Mouse (Mus musculus) intestine, postnatal 0 days (tissue): Measurements from ENCODE around the gene Farsb. TPM values are rescaled to one million over a fixed set of nuclear protein-coding genes. Genes with fewer than 3 reads are reported as not detected.

Experiments used
- ATAC-seq: fragments of 200-750 bp; cut with Nextera tagmentation; 2 replicates; pipeline ENCODE4 v1.8.0; 2017; ENCODE audit warnings: mild to moderate bottlenecking, moderate TSS enrichment, moderate library complexity
- H3K27ac ChIP-seq: fragments of 300-500 bp; sonication (generic); 2 replicates; pipeline ENCODE4 v1.5.1; 2014; ENCODE audit warnings: mild to moderate bottlenecking, low read depth, low read length, moderate library complexity
- H3K27me3 ChIP-seq: fragments of 300-500 bp; sonication (generic); replicated peaks from 2 replicates; pipeline ENCODE4 v1.6.1; 2014; ENCODE audit warnings: low read length, mixed read lengths; ENCODE audit not compliant: control insufficient read depth, insufficient read depth
- H3K36me3 ChIP-seq: fragments of 300-500 bp; sonication (generic); 2 replicates; pipeline ENCODE4 v1.6.1; 2014; ENCODE audit warnings: mild to moderate bottlenecking, moderate library complexity; ENCODE audit not compliant: control insufficient read depth, insufficient read depth
- H3K4me1 ChIP-seq: fragments of 300-500 bp; sonication (generic); replicated peaks from 2 replicates; pipeline ENCODE4 v1.6.1; 2014; ENCODE audit warnings: antibody characterized with exemption, low read length, mixed read lengths; ENCODE audit not compliant: control insufficient read depth, insufficient read depth
- H3K4me2 ChIP-seq: fragments of 300-500 bp; sonication (generic); replicated peaks from 2 replicates; pipeline ENCODE4 v1.6.1; 2014; ENCODE audit warnings: low read depth, mild to moderate bottlenecking, moderate library complexity
- H3K4me3 ChIP-seq: fragments of 300-500 bp; sonication (generic); 2 replicates; pipeline ENCODE4 v1.5.1; 2014; ENCODE audit warnings: low read depth, low read length
- H3K9ac ChIP-seq: fragments of 300-500 bp; sonication (generic); 2 replicates; pipeline ENCODE4 v1.6.1; 2014; ENCODE audit warnings: mild to moderate bottlenecking, low read depth, low read length
- H3K9me3 ChIP-seq: fragments of 300-500 bp; sonication (generic); 2 replicates; pipeline ENCODE4 v1.6.1; 2016; ENCODE audit warnings: mixed run types; ENCODE audit not compliant: control insufficient read depth
- CTCF ChIP-seq: sonication (generic); IDR thresholded peaks from 2 replicates; pipeline ENCODE4 v1.5.1; 2016; ENCODE audit warnings: low read depth, mild to moderate bottlenecking, control low read depth, antibody characterized with exemption, moderate library complexity
- WGBS: fragments of 180-500 bp; shearing (Covaris S2); extraction: QIAGEN DNeasy Blood & Tissue Kit; methylation state at CpG from one replicate; pipeline ENCODE4 v1.1.7; 2014; 5-methylcytosine and 5-hydroxymethylcytosine counted together
- polyA plus RNA-seq: library from polyadenylated mRNA; unstranded; fragments of >200 nt; fragmentation: Nextera tagmentation; extraction: Ambion mirVana; gene quantifications from 2 replicates; pipeline ENCODE4 v1.2.1, GENCODE M21; 2015

Farsb gene
- polyA plus RNA-seq, 1 experiment from 2014 or later: 59.2 TPM

- no peak overlapping the region for H3K4me3 ChIP-seq
- no peak for ATAC-seq
- peaks cover 6% of the 10 kb centered on the region for H3K4me1 ChIP-seq
- no peaks in the 10 kb centered on the region for H3K27me3 ChIP-seq
- no peaks in the 10 kb centered on the region for H3K9me3 ChIP-seq
- peak overlapping the region; percentile 63 for H3K4me2 ChIP-seq
- no peak overlapping the region for H3K27ac ChIP-seq
- no peak for TF ChIP-seq CTCF
- 70% methylated on average over 1 of the region's 1 CpGs for WGBS
- H3K36me3 ChIP-seq: no peaks in the 10 kb centered on the region
- no peak overlapping the region for H3K9ac ChIP-seq
These were observed 1.4 kb upstream of the Farsb start for GRCm38 (mm10) chr1:78490143-78490542.

GRCm38 (mm10) chr1:78488427-78488751, 308 bp downstream of the Farsb start:
- peaks cover 11% of the 10 kb centered on the region for H3K4me1 ChIP-seq
- under 1% methylated on average over 28 of the region's 28 CpGs for whole genome bisulfite sequencing

GRCm38 (mm10) chr1:78484361-78484760, 4.3 kb downstream of the Farsb start:
- H3K9me3 ChIP-seq: no peaks in the 10 kb centered on the region
- no peak for TF ChIP-seq CTCF
- no peak overlapping the region for H3K4me2 ChIP-seq
- ATAC-seq: no peak
- peak overlapping the region; percentile 68 for H3K27ac ChIP-seq
- H3K36me3 ChIP-seq: peaks cover 10% of the 10 kb centered on the region
- H3K27me3 ChIP-seq: no peaks in the 10 kb centered on the region
- H3K9ac ChIP-seq: no peak overlapping the region
- WGBS: 43% methylated on average over 2 of the region's 2 CpGs
- H3K4me3 ChIP-seq: no peak overlapping the region
- H3K4me1 ChIP-seq: 0 out of 2 replicates have a peak, but pooled peaks cover 7% of the 10 kb centered on the region

More at GRCm38 (mm10) chr1:78488427-78488751, 308 bp downstream of the Farsb start:
- Histone ChIP-seq H3K9ac (peak overlapping the region; percentile 79), H3K4me2 (peak overlapping the region; percentile 63), H3K4me3 (peak overlapping the region; percentile 74), H3K36me3 (no peaks in the 10 kb centered on the region), H3K9me3 (no peaks in the 10 kb centered on the region), H3K27ac (peak overlapping the region; percentile 85), H3K27me3 (no peaks in the 10 kb centered on the region)
- ATAC-seq: peak; percentile 62
- no peak for TF ChIP-seq CTCF

- Histone ChIP-seq H3K9ac (no peak overlapping the region), H3K4me2 (peak overlapping the region; percentile 21; the same call in 1 of the 2 replicates), H3K36me3 (peaks cover 12% of the 10 kb centered on the region), H3K27me3 (no peaks in the 10 kb centered on the region), H3K9me3 (no peaks in the 10 kb centered on the region), H3K4me1 (0 out of 2 replicates have a peak, but pooled peaks cover 7% of the 10 kb centered on the region), H3K4me3 (no peak overlapping the region), H3K27ac (peak overlapping the region; percentile 68)
- 37% methylated on average over 3 of the region's 3 CpGs for WGBS
- no peak for TF ChIP-seq CTCF
- ATAC-seq: peak; percentile 85
These were observed 5.3 kb downstream of the Farsb start for GRCm38 (mm10) chr1:78483430-78483829.

GRCm38 (mm10) chr1:78472441-78472840, 16.3 kb downstream of the Farsb start:
- Histone ChIP-seq H3K9ac (no peak overlapping the region), H3K9me3 (no peaks in the 10 kb centered on the region), H3K4me3 (no peak overlapping the region), H3K36me3 (peaks cover 51% of the 10 kb centered on the region), H3K4me2 (no peak overlapping the region), H3K4me1 (no peaks in the 10 kb centered on the region), H3K27me3 (no peaks in the 10 kb centered on the region), H3K27ac (no peak overlapping the region)
- no peak for TF ChIP-seq CTCF
- WGBS: 89% methylated on average over 5 of the region's 5 CpGs
- no peak for ATAC-seq

- Histone ChIP-seq H3K9ac (no peak overlapping the region), H3K27me3 (no peaks in the 10 kb centered on the region), H3K27ac (no peak overlapping the region), H3K9me3 (no peaks in the 10 kb centered on the region), H3K4me1 (no peaks in the 10 kb centered on the region), H3K4me2 (no peak overlapping the region), H3K36me3 (peaks cover 63% of the 10 kb centered on the region), H3K4me3 (no peak overlapping the region)
- ATAC-seq: no peak
- TF ChIP-seq CTCF: peak; percentile 84
- 38% methylated on average over 7 of the region's 7 CpGs for WGBS
These were observed 34.0 kb downstream of the Farsb start for GRCm38 (mm10) chr1:78454659-78455058.

GRCm38 (mm10) chr1:78453886-78454285, 34.8 kb downstream of the Farsb start:
- Histone ChIP-seq H3K9me3 (no peaks in the 10 kb centered on the region), H3K4me1 (no peaks in the 10 kb centered on the region), H3K27me3 (no peaks in the 10 kb centered on the region), H3K4me2 (no peak overlapping the region), H3K36me3 (peaks cover 55% of the 10 kb centered on the region), H3K4me3 (no peak overlapping the region), H3K9ac (no peak overlapping the region), H3K27ac (no peak overlapping the region)
- no peak for TF ChIP-seq CTCF
- no peak for ATAC-seq
- 95% methylated on average over 8 of the region's 8 CpGs for WGBS
